Mouse (Mus musculus): ENCODE measurements around the gene Cyp4f17. TPM values are rescaled to one million over a fixed set of nuclear protein-coding genes. Genes with fewer than 3 reads are reported as not detected.

Gene Cyp4f17
- polyA plus RNA-seq, 1 experiment from 2014 or later, result 10.7 TPM

- 70% methylated on average over 7 of the region's 7 CpGs for WGBS
- Histone ChIP-seq H3K27ac (ENCODE audit: low read depth, low read length) (no peak overlapping the region), H3K9ac (ENCODE audit: low read depth, low read length) (no peak overlapping the region), H3K4me3 (ENCODE audit: low read length) (no peak overlapping the region), H3K4me1 (ENCODE audit: control insufficient read depth, insufficient read depth, low read depth, low read length) (no peaks in the 10 kb centered on the region), H3K27me3 (replicated peaks; ENCODE audit: control insufficient read depth, insufficient read depth, low read length) (no peaks in the 10 kb centered on the region), H3K9me3 (ENCODE audit: control insufficient read depth, low read length) (no peaks in the 10 kb centered on the region), H3K36me3 (ENCODE audit: control insufficient read depth, insufficient read depth, low read length) (no peaks in the 10 kb centered on the region), H3K4me2 (ENCODE audit: low read length) (no peak overlapping the region)
- no peak for ATAC-seq
Measured at GRCm38 (mm10) chr17:32577496-32578186, 71.8 kb downstream of the Cyp4f17 start.

Other genes starting within 250 kb of the Cyp4f17 start
- gene Brd4, start 221.3 kb upstream of the Cyp4f17 start, polyA plus RNA-seq (2015; fragmentation: Nextera tagmentation; extraction: Ambion mirVana), result 72.9 and 92.7 TPM in 2 replicates
- gene Akap8, start 184.8 kb upstream of the Cyp4f17 start, polyA plus RNA-seq (2015; fragmentation: Nextera tagmentation; extraction: Ambion mirVana), result 84.7 and 99.9 TPM in 2 replicates
- 145 and 153 TPM in 2 replicates for gene Akap8l, start 155.4 kb upstream of the Cyp4f17 start, polyA plus RNA-seq (2015; fragmentation: Nextera tagmentation; extraction: Ambion mirVana)
- 28.5 and 37.3 TPM in 2 replicates for gene Wiz, start 116.6 kb upstream of the Cyp4f17 start, polyA plus RNA-seq (2015; fragmentation: Nextera tagmentation; extraction: Ambion mirVana)
- 0.98 and 1.0 TPM in 2 replicates for gene Rasal3, start 102.5 kb upstream of the Cyp4f17 start, polyA plus RNA-seq (2015; fragmentation: Nextera tagmentation; extraction: Ambion mirVana)
- not detected in 2 replicates for gene Pglyrp2, start 81.9 kb upstream of the Cyp4f17 start, polyA plus RNA-seq (2015; fragmentation: Nextera tagmentation; extraction: Ambion mirVana)
- 0.94 and 1.3 TPM in 2 replicates for gene Cyp4f39, start 53.3 kb upstream of the Cyp4f17 start, polyA plus RNA-seq (2015; fragmentation: Nextera tagmentation; extraction: Ambion mirVana)
- 17.3 and 18.7 TPM in 2 replicates for gene Cyp4f16, start 30.5 kb downstream of the Cyp4f17 start, polyA plus RNA-seq (2015; fragmentation: Nextera tagmentation; extraction: Ambion mirVana)
- not detected in 2 replicates for gene Cyp4f37, start 115.3 kb downstream of the Cyp4f17 start, polyA plus RNA-seq (2015; fragmentation: Nextera tagmentation; extraction: Ambion mirVana)
- 0.06 TPM in 1 of 2 replicates, not detected in the other for gene Cyp4f40, start 152.8 kb downstream of the Cyp4f17 start, polyA plus RNA-seq (2015; fragmentation: Nextera tagmentation; extraction: Ambion mirVana)
- gene Cyp4f15, start 179.6 kb downstream of the Cyp4f17 start, polyA plus RNA-seq (2015; fragmentation: Nextera tagmentation; extraction: Ambion mirVana), result 3.7 and 5.8 TPM in 2 replicates